Mouse (Mus musculus): ENCODE results near the gene Mphosph9. TPM values are rescaled to one million over a fixed set of nuclear protein-coding genes. Genes with fewer than 3 reads are reported as not detected.
A peak's percentile ranks its signal among the peaks of the same experiment; 100 is the strongest.

Gene Mphosph9
- polyA plus RNA-seq, 1 experiment from 2014 or later: 20.2 TPM

- 0 out of 2 replicates have a peak, but pooled peaks cover 2% of the 10 kb centered on the region for H3K9me3 ChIP-seq (ENCODE audit: control insufficient read depth, low read depth, low read length)
- H3K4me3 ChIP-seq (ENCODE audit: low read depth, low read length): no peak overlapping the region
- ATAC-seq (ENCODE audit: insufficient number of reproducible peaks, insufficient read depth, low FRiP score, low read depth): no peak
- no peak overlapping the region for H3K9ac ChIP-seq (replicated peaks; ENCODE audit: low read depth, low read length)
- peaks cover 29% of the 10 kb centered on the region for H3K36me3 ChIP-seq (ENCODE audit: control insufficient read depth, insufficient read depth, low read length)
- no peak overlapping the region for H3K4me2 ChIP-seq (replicated peaks; ENCODE audit: low read depth, low read length)
- H3K27me3 ChIP-seq (ENCODE audit: control insufficient read depth, insufficient read depth, low read length): no peaks in the 10 kb centered on the region
- peaks cover 4% of the 10 kb centered on the region for H3K4me1 ChIP-seq (ENCODE audit: control insufficient read depth, insufficient read depth, low read length)
- no peak overlapping the region for H3K27ac ChIP-seq (ENCODE audit: low read length)
- 84% methylated on average over 8 of the region's 8 CpGs for WGBS
These were observed 74.2 kb downstream of the Mphosph9 start for GRCm38 (mm10) chr5:124253555-124253954.

GRCm38 (mm10) chr5:124252580-124253320, 75.0 kb downstream of the Mphosph9 start:
- WGBS: 93% methylated on average over 13 of the region's 13 CpGs
- H3K4me3 ChIP-seq (ENCODE audit: low read depth, low read length): no peak overlapping the region
- peaks cover 21% of the 10 kb centered on the region for H3K36me3 ChIP-seq (ENCODE audit: control insufficient read depth, insufficient read depth, low read length)
- no peaks in the 10 kb centered on the region for H3K27me3 ChIP-seq (ENCODE audit: control insufficient read depth, insufficient read depth, low read length)
- H3K4me1 ChIP-seq (ENCODE audit: control insufficient read depth, insufficient read depth, low read length): peaks cover 4% of the 10 kb centered on the region
- H3K27ac ChIP-seq (ENCODE audit: low read length): no peak overlapping the region
- ATAC-seq (ENCODE audit: insufficient number of reproducible peaks, insufficient read depth, low FRiP score, low read depth): no peak
- no peak overlapping the region for H3K4me2 ChIP-seq (replicated peaks; ENCODE audit: low read depth, low read length)
- no peak overlapping the region for H3K9ac ChIP-seq (replicated peaks; ENCODE audit: low read depth, low read length)
- H3K9me3 ChIP-seq (ENCODE audit: control insufficient read depth, low read depth, low read length): no peaks in the 10 kb centered on the region

GRCm38 (mm10) chr5:124251070-124251469, 76.7 kb downstream of the Mphosph9 start:
- no peak for ATAC-seq (ENCODE audit: insufficient number of reproducible peaks, insufficient read depth, low FRiP score, low read depth)
- no peak overlapping the region for H3K27ac ChIP-seq (ENCODE audit: low read length)
- H3K9ac ChIP-seq (replicated peaks; ENCODE audit: low read depth, low read length): no peak overlapping the region
- no peak overlapping the region for H3K4me3 ChIP-seq (ENCODE audit: low read depth, low read length)
- H3K27me3 ChIP-seq (ENCODE audit: control insufficient read depth, insufficient read depth, low read length): no peaks in the 10 kb centered on the region
- H3K4me2 ChIP-seq (replicated peaks; ENCODE audit: low read depth, low read length): no peak overlapping the region
- 86% methylated on average over 5 of the region's 5 CpGs for WGBS
- H3K36me3 ChIP-seq (ENCODE audit: control insufficient read depth, insufficient read depth, low read length): peaks cover 10% of the 10 kb centered on the region; the same call in 1 of the 2 replicates
- H3K9me3 ChIP-seq (ENCODE audit: control insufficient read depth, low read depth, low read length): no peaks in the 10 kb centered on the region
- H3K4me1 ChIP-seq (ENCODE audit: control insufficient read depth, insufficient read depth, low read length): peaks cover 4% of the 10 kb centered on the region

- peak within 1 kb of the TSS; percentile 52 for H3K27ac ChIP-seq (ENCODE audit: low read length)
- ATAC-seq (ENCODE audit: insufficient number of reproducible peaks, insufficient read depth, low FRiP score, low read depth): peak; percentile 79
- H3K4me2 ChIP-seq (replicated peaks; ENCODE audit: low read depth, low read length): peak within 1 kb of the TSS; percentile 82
- peaks cover 4% of the 10 kb centered on the region for H3K4me1 ChIP-seq (ENCODE audit: control insufficient read depth, insufficient read depth, low read length)
- peak within 1 kb of the TSS; percentile 88 for H3K9ac ChIP-seq (replicated peaks; ENCODE audit: low read depth, low read length)
- H3K4me3 ChIP-seq (ENCODE audit: low read depth, low read length): peak within 1 kb of the TSS; percentile 58
- peaks cover 9% of the 10 kb centered on the region; the same call in 1 of the 2 replicates for H3K36me3 ChIP-seq (ENCODE audit: control insufficient read depth, insufficient read depth, low read length)
- 1% methylated on average over 81 of the region's 90 CpGs for WGBS
- no peaks in the 10 kb centered on the region for H3K27me3 ChIP-seq (ENCODE audit: control insufficient read depth, insufficient read depth, low read length)
- no peaks in the 10 kb centered on the region for H3K9me3 ChIP-seq (ENCODE audit: control insufficient read depth, low read depth, low read length)
These were observed 77.9 kb downstream of the Mphosph9 start, which contains the start of gene Pitpnm2 for GRCm38 (mm10) chr5:124249614-124250591. Gene Pitpnm2, minus strand, starts transcription at chr5:124249760.

GRCm38 (mm10) chr5:124248845-124249613, 78.7 kb downstream of the Mphosph9 start:
- H3K27me3 ChIP-seq (ENCODE audit: control insufficient read depth, insufficient read depth, low read length): no peaks in the 10 kb centered on the region
- H3K9ac ChIP-seq (replicated peaks; ENCODE audit: low read depth, low read length): peak overlapping the region; percentile 88
- under 1% methylated on average over 68 of the region's 77 CpGs for WGBS
- H3K4me1 ChIP-seq (ENCODE audit: control insufficient read depth, insufficient read depth, low read length): peaks cover 4% of the 10 kb centered on the region
- peak; percentile 38 for ATAC-seq (ENCODE audit: insufficient number of reproducible peaks, insufficient read depth, low FRiP score, low read depth)
- H3K9me3 ChIP-seq (ENCODE audit: control insufficient read depth, low read depth, low read length): no peaks in the 10 kb centered on the region
- H3K4me3 ChIP-seq (ENCODE audit: low read depth, low read length): peak overlapping the region; percentile 58
- H3K36me3 ChIP-seq (ENCODE audit: control insufficient read depth, insufficient read depth, low read length): peaks cover 11% of the 10 kb centered on the region; the same call in 1 of the 2 replicates
- peak overlapping the region; percentile 52 for H3K27ac ChIP-seq (ENCODE audit: low read length)
- H3K4me2 ChIP-seq (replicated peaks; ENCODE audit: low read depth, low read length): peak overlapping the region; percentile 82

GRCm38 (mm10) chr5:124247986-124248626, 79.7 kb downstream of the Mphosph9 start:
- Histone ChIP-seq H3K9ac (replicated peaks; ENCODE audit: low read depth, low read length) (no peak overlapping the region), H3K4me2 (replicated peaks; ENCODE audit: low read depth, low read length) (peak overlapping the region; percentile 82), H3K4me1 (ENCODE audit: control insufficient read depth, insufficient read depth, low read length) (peaks cover 4% of the 10 kb centered on the region), H3K4me3 (ENCODE audit: low read depth, low read length) (peak overlapping the region; percentile 58; the same call in 1 of the 2 replicates), H3K27ac (ENCODE audit: low read length) (no peak overlapping the region; the same call in 1 of the 2 replicates), H3K9me3 (ENCODE audit: control insufficient read depth, low read depth, low read length) (no peaks in the 10 kb centered on the region), H3K27me3 (ENCODE audit: control insufficient read depth, insufficient read depth, low read length) (no peaks in the 10 kb centered on the region), H3K36me3 (ENCODE audit: control insufficient read depth, insufficient read depth, low read length) (peaks cover 4% of the 10 kb centered on the region; the same call in 1 of the 2 replicates)
- no peak for ATAC-seq (ENCODE audit: insufficient number of reproducible peaks, insufficient read depth, low FRiP score, low read depth)
- WGBS: 44% methylated on average over 9 of the region's 9 CpGs

- no peak overlapping the region for H3K4me3 ChIP-seq (ENCODE audit: low read depth, low read length)
- H3K27me3 ChIP-seq (ENCODE audit: control insufficient read depth, insufficient read depth, low read length): no peaks in the 10 kb centered on the region
- WGBS: 58% methylated on average over 7 of the region's 7 CpGs
- H3K27ac ChIP-seq (ENCODE audit: low read length): no peak overlapping the region
- H3K4me2 ChIP-seq (replicated peaks; ENCODE audit: low read depth, low read length): peak overlapping the region; percentile 7; the same call in 1 of the 2 replicates
- ATAC-seq (ENCODE audit: insufficient number of reproducible peaks, insufficient read depth, low FRiP score, low read depth): no peak
- peaks cover 4% of the 10 kb centered on the region; the same call in 1 of the 2 replicates for H3K36me3 ChIP-seq (ENCODE audit: control insufficient read depth, insufficient read depth, low read length)
- no peak overlapping the region for H3K9ac ChIP-seq (replicated peaks; ENCODE audit: low read depth, low read length)
- no peaks in the 10 kb centered on the region for H3K9me3 ChIP-seq (ENCODE audit: control insufficient read depth, low read depth, low read length)
- peaks cover 4% of the 10 kb centered on the region for H3K4me1 ChIP-seq (ENCODE audit: control insufficient read depth, insufficient read depth, low read length)
These were observed 80.5 kb downstream of the Mphosph9 start for GRCm38 (mm10) chr5:124247296-124247695.
